Mouse (Mus musculus): ENCODE data around the gene Pga5.
A peak's percentile ranks its signal among the peaks of the same experiment; 100 is the strongest.

Pga5 gene

DNA sequence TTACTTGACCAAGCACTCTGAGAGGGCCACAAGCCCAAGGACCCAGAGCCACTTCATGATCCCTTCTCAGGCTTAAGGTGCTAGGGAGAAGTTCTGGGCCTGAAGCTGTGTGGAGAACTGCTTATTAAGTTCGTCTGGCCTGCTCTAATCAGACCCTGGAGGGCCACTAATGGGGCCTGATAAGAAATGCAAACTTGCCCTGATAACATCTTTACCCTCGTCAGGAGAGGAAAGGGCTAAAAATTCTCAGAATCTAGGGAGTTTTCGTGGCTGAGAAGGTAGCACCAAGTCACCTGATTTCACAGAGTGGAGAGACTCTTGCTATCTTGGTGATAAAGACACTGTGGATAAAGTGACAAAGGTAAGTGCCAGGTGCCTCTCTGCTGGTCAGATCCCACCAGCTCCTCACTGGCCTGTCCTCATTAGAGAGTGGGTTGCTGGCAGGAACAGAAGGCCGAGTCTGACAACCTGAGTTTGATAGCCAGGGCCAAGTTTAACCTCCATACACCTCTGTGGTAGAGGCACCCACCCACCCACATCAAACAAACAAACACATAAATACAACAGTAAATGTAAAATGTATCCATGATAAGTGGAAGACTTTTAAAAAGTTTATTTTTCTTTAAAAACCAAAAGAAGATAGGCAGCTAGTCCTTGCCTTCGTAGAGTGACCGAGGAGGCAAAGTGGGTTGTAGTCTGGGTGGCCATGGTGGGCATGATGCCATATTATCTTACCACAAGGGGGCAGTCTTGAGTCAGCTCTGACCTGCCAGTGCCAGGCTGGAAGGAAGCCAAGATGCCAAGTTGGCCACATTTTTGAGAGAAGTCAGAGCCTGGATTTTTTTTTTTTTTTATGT, at the start of gene Pga5:
Pga5 (minus strand) TSS at position 157 of the 857 bp plus-strand sequence.
- peak; percentile 69 for DNase-seq

DNA sequence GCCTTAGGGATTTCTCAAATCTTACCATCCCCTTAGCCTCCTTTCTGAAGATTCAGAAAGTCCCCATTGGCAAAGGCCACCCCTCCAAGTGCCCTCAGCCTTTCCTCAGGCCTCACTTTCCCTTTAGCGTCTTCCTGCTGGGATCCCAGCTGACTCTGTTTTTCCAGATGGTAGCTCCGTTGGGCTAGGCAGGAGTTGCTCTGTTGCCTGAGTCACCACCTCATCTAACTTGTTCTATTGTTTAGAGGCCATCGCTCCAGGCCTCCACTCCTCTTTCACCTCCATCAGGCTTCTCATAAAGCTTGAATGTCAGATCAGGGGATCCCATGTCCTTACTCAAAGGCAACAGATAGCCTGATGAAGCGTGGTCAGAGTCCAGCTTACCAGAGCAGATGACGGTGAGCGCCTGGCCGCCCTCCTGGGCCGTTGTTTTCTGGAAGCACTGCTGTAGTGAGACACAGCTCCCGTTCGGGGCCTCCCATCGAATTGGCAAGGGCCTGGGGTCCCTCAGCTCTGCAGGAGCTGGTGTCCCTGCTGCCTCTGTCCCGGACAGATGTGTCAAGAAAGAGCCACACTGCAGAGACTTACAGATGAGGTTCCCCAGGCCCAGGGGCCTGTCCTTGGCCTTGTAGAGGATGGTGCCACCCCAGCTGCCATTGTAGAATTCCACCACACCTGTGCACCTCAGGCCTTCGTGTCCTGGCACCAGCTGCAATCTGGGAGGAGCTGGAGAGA, 46.9 kb upstream of the Pga5 start:
- no peak for DNase-seq

DNA sequence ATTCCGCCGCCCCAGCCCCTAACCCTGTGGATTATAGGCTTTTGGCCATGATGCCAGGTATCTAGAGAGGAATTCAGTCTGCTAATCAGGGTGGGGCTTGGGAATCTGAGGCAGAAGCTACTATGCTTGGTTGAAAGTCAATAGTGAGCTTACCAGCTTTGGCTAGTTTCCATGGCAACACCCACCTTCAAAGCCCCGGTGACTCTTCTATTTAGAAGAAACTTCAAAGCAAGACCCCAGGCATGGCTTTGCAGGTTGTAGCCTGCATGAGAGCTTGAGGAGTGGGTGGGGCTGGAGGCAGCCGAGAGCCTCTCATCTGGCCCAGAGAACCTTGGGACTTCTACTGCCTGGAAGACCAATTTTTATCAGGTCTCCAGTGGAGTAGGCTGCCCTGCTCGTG, 45.8 kb upstream of the Pga5 start:
- no peak for DNase-seq

DNA sequence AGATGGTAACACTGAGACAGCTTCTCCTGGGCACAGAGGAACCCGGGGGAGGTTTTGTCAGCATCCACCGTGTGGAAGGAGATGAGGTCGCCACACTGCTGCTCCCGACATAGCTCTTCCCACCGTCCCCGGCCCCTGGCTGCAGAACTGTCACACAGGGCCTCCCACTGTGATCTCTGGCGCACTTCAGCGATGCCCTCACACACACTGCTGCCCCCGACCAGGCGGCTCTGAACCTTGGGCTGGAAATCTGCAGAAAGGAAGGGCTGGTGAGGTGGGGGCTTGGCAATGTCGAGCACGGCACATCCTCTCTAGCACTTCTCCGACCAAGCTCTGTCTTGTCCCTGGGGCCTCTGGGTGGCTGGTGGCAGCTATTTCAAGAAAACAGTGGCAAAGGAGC, 45.2 kb upstream of the Pga5 start:
- DNase-seq, result no peak

DNA sequence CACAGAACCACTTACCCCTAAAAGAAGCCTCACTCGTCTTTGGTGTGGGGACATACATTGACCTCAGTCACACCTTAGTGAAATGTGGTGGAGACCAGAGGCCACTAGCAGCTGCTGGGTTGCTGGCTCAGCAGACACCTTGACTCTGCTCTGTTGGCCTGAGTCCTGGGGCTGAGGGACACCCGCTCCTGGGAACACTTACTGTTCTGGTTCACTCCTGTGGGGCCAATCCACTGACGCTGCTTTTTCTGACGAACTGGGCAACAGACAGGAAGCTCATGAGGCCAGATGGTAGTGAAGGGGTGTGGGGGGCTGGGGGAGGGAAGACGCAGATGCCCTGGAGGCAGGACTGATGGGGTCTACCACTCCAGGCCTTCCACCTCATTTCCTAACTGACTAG, 43.2 kb upstream of the Pga5 start:
- DNase-seq, result no peak

DNA sequence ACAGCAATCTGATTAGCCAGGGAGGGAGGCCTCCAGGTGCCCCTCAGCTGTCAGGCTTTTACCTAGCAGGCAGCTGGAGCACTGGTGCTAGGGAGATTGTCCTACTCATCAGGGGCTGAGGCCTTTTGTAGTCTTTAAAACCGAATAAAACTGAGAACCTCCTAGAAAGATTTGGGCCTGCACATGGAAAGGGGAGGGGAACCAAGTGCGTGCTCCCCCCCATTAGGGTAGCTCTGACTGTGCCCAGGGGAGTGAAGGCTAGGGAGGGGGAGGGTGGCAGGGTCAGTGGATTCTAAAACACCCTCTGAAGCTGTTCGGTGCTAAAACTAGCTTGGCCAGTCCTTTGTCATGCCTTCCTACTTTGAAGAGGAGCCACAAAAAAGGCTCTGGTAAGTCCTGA, 42.7 kb upstream of the Pga5 start:
- DNase-seq, result no peak

DNA sequence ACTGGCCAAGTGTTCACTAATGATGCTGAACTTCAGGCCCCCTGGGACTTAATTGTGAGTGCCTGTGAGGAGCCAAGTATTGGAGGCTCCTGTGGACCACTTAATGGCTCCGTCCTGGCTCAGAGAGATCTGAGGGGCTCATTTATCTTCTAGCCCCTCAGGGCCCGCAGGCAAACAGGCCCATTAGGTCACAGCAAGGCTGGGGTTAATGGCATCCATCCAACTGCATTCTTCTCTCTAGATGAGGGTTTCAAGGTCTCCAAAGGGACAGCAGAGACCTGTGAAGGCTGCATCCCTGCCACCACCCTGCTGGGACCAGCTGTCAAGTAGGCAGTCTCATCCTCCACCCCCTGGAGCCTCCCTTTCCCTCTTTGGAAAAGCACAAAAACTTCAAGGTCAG, 41.9 kb upstream of the Pga5 start:
- no peak for DNase-seq

DNA sequence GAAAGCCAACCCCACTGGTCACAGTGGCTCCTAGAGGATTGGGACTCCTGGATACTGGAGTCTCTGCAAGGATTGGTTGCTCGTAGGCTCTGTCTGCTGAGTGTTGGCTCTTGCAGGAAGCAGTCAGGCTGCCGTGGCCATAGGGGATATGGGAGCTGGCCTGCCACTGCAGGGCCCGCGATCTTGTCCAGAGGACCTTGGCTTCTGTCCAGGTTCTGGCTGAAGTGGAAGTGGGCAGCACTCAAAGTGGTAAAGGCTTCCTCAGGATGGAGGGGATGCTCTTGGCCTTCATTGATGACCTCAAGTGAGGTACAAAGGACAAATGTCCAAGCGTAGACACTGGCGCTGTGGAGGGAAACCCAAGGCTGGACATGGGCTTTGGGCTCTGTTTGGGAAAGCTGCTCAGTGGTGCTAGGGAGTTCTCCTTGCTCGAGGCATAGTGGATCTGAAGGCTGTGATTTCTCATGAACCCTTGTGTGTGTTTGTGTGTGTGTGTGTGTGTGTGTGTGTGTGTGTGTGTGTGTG, 40.4 kb upstream of the Pga5 start:
- DNase-seq, result no peak

DNA sequence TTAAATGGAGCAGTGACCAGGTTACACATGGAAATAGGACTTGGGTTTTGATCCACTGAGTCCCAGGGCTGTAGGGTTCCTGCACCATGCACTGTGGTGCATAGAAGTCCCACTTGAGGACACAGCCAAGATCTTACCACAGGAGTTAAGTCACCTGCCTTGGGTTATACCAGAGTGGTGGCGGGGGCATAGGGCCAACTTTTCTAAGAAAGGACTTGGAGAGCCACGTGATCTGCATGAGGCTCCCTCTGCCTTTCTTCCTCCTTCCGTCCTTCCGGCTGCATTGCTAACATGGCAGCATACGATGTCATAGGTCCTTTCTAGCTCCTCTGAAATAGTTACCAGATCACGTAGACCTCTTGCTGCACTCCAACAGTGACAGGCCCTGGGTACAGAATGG, 37.6 kb upstream of the Pga5 start:
- no peak for DNase-seq

DNA sequence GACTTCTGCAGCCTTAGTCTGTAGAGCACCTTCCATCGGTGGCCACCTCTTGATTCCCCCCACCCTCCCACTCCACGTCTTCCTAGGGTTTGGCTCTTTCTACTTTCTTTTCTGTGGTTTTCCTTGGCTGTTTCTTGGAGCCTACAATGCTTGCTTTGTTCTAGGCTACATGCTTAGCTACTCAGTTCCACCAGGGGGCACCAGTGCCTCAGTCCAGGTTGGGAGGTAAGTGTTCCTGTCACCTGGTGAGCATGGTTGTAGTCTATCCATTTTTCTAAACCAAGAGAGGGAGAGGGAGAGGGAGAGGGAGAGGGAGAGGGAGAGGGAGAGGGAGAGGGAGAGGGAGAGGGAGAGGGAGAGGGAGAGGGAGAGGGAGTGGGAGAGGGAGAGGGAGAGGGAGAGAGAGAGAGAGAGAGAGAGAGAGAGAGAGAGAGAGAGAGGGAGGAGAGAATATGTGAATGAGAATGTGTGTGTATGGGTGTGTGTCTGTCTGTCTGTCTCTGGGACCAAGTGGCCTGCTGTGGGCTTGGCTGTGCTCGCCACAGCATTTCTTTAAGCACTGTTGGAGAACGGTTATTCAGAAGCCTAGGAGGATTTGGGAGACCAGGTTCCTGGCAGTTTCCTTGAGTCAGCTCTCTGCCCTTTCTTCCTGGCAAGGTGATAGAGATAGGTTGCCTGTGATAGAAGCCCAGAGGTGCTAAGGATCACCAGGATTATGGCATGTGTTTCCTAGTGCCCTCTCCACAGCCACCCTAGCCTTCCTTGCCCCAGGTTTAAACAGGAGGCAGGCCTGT, 37.0 kb upstream of the Pga5 start:
- peak; percentile 72 for DNase-seq

DNA sequence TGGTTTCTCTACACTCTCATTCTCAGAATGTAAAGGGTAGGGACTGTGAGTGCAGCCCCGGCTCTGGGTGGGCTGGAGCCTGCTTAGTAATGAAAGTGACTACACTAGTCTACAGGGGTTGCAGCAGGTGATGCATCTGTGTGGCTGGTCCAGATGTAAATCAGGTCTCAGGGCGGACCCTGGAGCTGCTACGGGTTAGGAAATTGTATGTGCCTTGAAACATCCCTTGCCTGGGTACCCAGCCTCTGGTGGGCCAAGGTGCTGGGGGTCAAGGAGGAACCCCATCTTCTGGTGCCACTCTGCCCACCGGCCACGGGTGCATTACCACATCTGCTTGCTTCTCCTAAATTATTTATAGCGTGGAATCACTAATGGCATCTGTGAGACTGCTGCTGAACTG, 36.3 kb upstream of the Pga5 start:
- no peak for DNase-seq

DNA sequence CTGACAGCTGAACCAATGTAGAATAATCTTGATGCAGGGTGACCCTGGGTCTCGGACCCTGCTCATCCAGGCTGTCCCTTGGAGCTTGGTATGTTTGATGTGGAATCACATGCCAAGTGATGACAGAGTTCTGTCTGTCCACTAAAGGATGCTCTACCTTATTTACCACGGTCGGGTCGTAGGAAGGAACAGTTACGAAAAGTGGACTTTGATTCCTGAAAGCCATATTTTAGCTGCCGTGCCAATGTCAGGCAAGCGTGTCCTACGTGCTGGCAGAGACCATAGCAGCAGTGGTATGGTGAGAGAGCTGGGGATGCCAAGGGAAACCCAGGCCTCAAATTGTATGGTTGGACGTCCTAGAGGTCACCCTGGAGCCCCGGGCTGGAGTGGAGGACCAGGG, 35.7 kb upstream of the Pga5 start:
- no peak for DNase-seq

DNA sequence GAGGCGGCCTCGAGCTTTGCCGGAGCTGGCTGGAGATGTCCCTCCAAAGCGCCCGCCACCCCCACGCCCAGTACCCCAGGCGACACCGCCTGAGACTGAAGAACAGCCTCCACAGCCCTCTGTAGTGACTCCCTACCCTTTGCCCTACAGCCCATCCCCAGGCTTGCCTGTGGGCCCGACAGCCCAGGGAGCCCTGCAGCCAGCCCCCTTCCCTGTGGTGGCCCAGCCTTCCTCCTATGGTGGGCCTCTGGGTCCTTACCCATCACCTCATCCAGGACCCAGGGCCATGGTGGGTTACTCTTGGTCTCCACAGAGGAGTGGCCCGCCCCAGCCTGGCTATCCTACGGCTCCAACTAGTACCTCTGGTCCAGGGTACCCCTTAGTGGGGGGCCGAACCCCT, 34.8 kb upstream of the Pga5 start:
- no peak for DNase-seq

DNA sequence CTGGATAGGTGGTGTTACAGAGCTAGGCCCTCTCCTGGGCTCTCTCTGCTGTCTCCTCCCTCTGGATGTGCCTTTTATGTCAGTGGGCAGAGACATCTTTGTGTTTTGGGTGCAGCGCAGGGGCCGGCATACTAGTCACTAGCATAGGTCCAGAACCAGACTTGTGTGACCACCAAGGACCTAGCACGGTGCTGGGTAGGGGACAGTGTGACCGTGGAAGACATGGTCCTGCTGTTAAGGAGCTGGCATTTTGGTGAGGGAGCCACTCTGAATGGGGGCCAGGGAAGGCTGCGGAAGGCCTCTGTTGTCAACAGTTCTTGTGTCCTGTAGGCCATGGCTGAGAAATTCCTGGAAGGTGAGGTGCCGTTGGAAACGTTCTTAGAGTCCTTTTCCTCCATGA, 34.3 kb upstream of the Pga5 start:
- DNase-seq, result no peak

DNA sequence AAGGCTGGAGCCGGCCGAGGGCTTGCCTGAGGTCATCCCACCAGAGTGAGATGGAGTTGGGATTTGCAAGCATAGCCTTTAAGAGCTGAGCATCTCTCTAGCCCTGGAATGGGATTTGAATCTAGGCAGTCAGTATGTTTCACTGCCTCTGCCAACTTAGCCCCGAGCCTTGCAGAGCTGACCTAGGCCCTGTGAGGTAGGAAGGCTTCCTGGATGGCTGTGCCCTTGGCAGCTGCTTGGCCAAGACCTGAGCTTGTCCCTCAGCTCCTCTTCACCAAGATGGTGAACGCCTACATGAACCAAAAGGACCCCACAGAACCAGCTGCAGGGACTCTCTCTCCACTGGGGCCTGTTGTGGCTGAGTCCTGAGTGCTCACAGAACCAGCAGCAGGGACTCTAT, 32.9 kb upstream of the Pga5 start:
- DNase-seq, result no peak

DNA sequence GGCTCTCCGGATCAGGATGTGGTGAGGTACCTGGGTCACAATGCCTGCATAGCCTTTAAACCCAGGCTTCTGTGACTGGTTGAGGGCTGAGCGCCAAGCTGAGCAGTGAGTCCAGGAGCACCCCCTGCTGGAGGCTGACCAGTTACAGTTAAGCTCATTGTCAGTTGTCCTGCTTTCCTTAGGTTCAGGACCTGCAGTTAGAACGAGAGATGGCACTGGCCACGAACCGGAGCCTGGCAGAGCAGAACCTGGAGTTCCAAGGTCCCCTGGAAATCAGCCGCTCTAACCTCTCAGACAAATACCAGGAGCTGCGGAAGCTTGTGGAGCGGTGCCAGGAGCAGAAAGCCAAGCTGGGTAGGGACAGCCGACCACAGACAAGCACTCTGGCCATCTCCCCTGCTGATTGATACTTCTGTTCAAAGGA, 32.2 kb upstream of the Pga5 start:
- peak; percentile 63 for DNase-seq

DNA sequence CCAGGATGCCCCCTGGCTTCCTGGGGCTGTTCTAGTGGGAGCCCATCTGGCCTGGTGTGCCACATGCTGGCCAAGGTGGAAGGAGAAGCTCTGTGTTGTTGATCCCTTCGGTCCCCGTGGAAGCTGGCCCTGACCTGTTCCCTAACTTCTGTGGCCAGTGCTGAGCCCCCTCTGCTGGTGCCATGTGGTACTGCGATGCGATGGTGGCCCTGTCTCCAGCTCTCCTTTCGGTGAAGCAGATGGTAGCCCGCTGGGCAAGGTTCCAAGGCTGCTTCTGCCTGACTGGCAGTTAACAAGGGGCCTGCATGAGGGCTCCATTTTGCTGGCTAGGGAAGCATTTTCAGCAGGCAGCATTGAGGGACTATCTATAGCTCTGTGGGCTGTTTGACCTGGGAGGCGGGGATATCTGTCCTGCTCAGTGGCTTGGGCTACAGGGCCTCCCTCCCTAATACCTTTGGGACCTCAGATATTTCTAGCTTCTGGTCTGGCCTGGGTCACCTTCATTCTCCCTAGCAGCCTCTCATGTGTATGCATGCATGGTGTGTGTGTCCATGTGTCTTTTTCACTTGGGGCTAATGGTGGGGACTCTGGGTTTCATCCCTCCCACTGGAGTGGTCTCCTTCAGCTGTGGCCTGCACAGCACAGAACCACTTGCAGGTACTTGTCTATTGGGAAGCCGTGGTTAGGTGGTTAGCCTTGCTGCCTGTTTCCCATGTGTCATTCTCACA, 31.7 kb upstream of the Pga5 start:
- DNase-seq, result peak; percentile 88

DNA sequence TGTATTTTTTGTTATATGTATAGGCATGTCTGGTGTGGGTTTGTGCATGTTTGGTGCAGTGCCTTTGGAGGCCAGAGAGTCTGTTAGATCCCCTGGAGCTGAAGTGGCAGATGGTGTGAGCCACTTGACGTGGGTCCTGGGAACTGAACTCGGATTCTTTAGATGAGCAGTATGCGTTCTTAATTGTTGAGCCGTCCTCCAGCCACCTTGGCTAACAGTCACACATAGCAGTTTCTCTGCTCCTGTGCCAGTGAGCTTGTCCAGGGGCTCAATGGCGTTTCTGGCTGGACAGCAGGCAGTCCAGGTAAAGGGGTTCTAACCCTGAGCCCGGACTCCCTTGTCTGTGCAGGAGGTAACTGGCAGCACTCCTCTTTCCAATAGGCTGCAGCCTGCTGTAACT, 31.0 kb upstream of the Pga5 start:
- DNase-seq, result no peak

DNA sequence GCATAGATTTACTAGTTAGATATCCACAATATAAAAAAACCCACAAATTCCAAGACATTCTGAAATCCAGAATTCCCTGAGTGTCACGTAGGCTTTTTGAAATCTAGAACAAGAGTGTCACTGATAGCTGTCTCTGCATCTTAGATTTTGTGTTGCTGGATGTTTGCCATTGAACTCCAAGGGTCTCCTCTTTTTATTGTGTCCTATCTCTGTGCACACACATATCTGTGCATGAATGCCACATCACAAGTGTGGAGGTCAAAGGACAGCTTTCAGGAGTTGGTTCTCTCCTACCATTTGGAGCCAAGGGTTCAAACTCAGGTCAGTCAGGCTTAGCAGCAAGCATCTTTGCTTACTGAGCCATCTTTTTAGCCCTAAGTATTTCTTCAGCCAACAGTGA, 30.0 kb upstream of the Pga5 start:
- DNase-seq, result no peak

DNA sequence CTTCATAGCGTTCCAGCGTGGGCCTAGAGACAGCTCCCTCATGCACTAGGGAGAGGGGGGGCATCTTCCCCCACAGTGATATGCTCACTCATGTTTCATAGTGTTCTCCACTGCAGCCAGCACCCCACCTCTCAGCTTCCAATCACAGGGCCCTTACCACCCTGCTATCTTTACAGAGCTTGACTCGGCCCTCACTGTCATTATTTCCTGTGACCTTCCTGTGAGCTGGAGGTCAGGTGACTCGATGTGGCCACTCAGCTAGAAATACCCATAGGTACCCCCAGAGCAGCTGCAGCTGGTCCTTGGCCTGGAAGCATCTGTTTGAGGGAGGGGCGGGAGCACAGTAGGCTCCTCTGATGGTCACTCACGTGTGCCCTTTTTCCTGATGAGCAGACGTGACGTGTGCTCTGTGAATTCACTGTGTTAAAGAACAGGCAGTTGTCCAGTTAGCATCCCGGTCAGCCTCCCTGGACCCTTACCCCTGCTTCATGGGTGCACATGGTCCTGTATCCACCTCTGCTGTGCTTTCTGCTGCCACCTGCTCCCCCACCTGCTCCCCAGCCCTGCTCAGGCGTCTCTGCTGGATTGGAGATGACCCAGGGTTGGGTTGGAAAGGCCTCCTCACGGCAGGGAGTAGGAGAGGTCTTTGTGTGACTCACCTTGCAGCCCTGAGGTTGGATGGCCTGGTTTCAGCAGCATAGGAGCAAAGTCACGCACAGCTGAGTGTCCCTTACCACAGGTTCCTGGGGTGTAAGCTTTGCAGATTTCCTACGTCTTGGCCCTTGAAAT, 29.4 kb upstream of the Pga5 start:
- DNase-seq, result no peak

DNA sequence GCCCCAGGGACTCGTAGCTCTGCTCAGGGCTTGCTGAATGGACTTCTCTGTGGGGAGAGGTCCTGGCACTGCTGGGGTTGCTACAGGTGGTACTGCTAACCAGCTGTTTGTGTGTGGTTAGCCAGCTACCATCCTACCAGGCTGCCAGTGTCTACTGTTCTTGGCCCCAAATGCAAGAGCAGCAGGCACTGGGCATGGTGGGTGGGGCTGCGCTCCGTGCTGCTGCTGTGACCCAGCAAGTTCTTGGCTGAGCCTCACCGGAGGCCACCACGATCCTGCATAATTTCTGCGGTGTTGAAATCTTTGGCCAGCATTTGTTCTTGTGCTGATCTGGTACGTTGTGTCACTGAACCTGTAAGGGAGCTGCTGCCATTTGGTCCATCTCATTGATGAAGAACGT, 25.6 kb upstream of the Pga5 start:
- DNase-seq, result no peak

DNA sequence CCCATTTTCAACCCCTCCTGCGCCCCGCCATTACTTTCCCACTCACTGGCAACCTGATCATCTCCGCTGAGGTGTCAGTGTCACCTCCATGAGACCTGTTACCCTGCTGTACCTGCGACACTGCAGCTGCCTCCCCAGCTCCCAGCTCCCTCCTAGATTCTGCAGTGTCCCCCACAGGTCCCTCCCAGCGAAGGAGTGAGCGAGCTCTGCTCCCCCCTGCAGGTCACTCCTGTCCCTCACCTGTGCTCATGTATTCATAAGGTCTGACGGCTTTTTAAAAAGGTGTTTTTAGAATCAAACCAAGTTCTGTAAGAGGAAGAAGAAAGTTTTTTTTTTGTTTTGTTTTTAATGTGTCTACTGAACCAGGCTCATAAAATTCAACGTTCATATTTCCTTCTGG, 24.3 kb upstream of the Pga5 start:
- DNase-seq, result no peak
